Mouse (Mus musculus): ENCODE measurements around the gene Fam98b.

Gene Fam98b

GRCm38 (mm10) chr2:117303391-117304350, 54.1 kb downstream of the Fam98b start:
- no peak for DNase-seq

GRCm38 (mm10) chr2:117304941-117305340, 55.4 kb downstream of the Fam98b start:
- DNase-seq: no peak

- no peak for DNase-seq
These were observed 58.4 kb downstream of the Fam98b start for GRCm38 (mm10) chr2:117307959-117308358.

- DNase-seq: no peak
These were observed 59.5 kb downstream of the Fam98b start for GRCm38 (mm10) chr2:117309046-117309445.

GRCm38 (mm10) chr2:117311349-117311748, 61.8 kb downstream of the Fam98b start:
- DNase-seq: no peak

- DNase-seq: no peak
These were observed 62.5 kb downstream of the Fam98b start for GRCm38 (mm10) chr2:117312030-117312429.

- no peak for DNase-seq
These were observed 62.9 kb downstream of the Fam98b start for GRCm38 (mm10) chr2:117312441-117312895.

- DNase-seq: no peak
These were observed 64.2 kb downstream of the Fam98b start for GRCm38 (mm10) chr2:117313586-117314235.

- DNase-seq: no peak
These were observed 69.5 kb downstream of the Fam98b start for GRCm38 (mm10) chr2:117318991-117319390.

All from cerebellum, adult 11-12 months (tissue).